Mouse (Mus musculus): ENCODE results near the gene Kdelc2. TPM values are rescaled to one million over a fixed set of nuclear protein-coding genes. Genes with fewer than 3 reads are reported as not detected.

Kdelc2 gene
- total RNA-seq, 2 experiments from 2014 or later, result 7.3 to 10.1 TPM

GRCm38 (mm10) chr9:53426726-53427125, 42.9 kb downstream of the Kdelc2 start:
- intact Hi-C loops (cut with DNase I; ENCODE audit: low total_unique reads), result no loop called here
- no peak for DNase-seq

- intact Hi-C loops (cut with DNase I; ENCODE audit: low total_unique reads), result no loop called here
- DNase-seq, result no peak
Measured at GRCm38 (mm10) chr9:53427638-53428037, 43.8 kb downstream of the Kdelc2 start.

GRCm38 (mm10) chr9:53435830-53436570, 52.2 kb downstream of the Kdelc2 start:
- intact Hi-C loops (cut with DNase I; ENCODE audit: low total_unique reads), result no loop called here

GRCm38 (mm10) chr9:53450609-53451008, 66.8 kb downstream of the Kdelc2 start:
- intact Hi-C loops (cut with DNase I; ENCODE audit: low total_unique reads), result no loop called here

More at GRCm38 (mm10) chr9:53435830-53436570, 52.2 kb downstream of the Kdelc2 start:
- DNase-seq, result no peak

More at GRCm38 (mm10) chr9:53450609-53451008, 66.8 kb downstream of the Kdelc2 start:
- no peak for DNase-seq

Small RNA genes within 50 kb of the gene (microRNA-seq; reads per million reads assigned to microRNA genes)
- 0 reads per million in 2 experiments for gene Mir130c

Other genes with a start within 250 kb of the Kdelc2 start
- gene Ddx10, start 136.0 kb upstream of the Kdelc2 start, total RNA-seq (2021), result 1 to 10 TPM; 8.2 to 9.7 TPM
- gene Exph5, start 82.4 kb upstream of the Kdelc2 start, total RNA-seq (2021), result 1 to 10 TPM in 1 of 2 experiments, under 1 TPM in 1; 0.80 to 1.3 TPM
- under 1 TPM in 1 of 2 experiments, not detected in 1; 0.21 TPM for gene 4930550C14Rik, start 18.3 kb downstream of the Kdelc2 start, total RNA-seq (2021)
- 1 to 10 TPM; 6.6 to 7.1 TPM for gene Atm, start 152.7 kb downstream of the Kdelc2 start, total RNA-seq (2021)
- gene Npat, start 153.0 kb downstream of the Kdelc2 start, total RNA-seq (2021), result 1 to 10 TPM; 5.4 to 6.1 TPM
- 10 to 100 TPM; 77.2 to 88.7 TPM for gene Acat1, start 226.4 kb downstream of the Kdelc2 start, total RNA-seq (2021)

Data from gastrocnemius, postnatal 14 days (tissue).